Mouse (Mus musculus) kidney, adult 2 months (tissue): ENCODE results near the gene Fam171a2. TPM values are rescaled to one million over a fixed set of nuclear protein-coding genes. Genes with fewer than 3 reads are reported as not detected.

Source experiments
- DNase-seq: peaks from one replicate; pipeline ENCODE4 v3.0.0; 2021
- H3K27ac ChIP-seq: fragments of 200-500 bp; 2 replicates; pipeline ENCODE4 v1.5.1; 2012; ENCODE audit warnings: low read depth, low read length, control low read depth, inconsistent platforms; ENCODE audit not compliant: insufficient read depth
- H3K27me3 ChIP-seq: fragments of 200-500 bp; replicated peaks from 2 replicates; pipeline ENCODE4 v1.6.1; 2012; ENCODE audit warnings: mild to moderate bottlenecking, moderate library complexity, low read length, inconsistent platforms; ENCODE audit not compliant: control insufficient read depth, insufficient read depth
- H3K36me3 ChIP-seq: fragments of 200-500 bp; 2 replicates; pipeline ENCODE4 v1.6.1; 2012; ENCODE audit warnings: mild to moderate bottlenecking, moderate library complexity, low read length, inconsistent platforms; ENCODE audit not compliant: control insufficient read depth, insufficient read depth
- H3K4me1 ChIP-seq: fragments of 200-500 bp; 2 replicates; pipeline ENCODE4 v1.6.1; 2011; ENCODE audit warnings: low read length; ENCODE audit not compliant: control insufficient read depth, insufficient read depth
- H3K4me3 ChIP-seq: fragments of 200-500 bp; 2 replicates; pipeline ENCODE4 v1.5.1; 2011; ENCODE audit warnings: mild to moderate bottlenecking, low read depth, low read length, control low read depth; ENCODE audit not compliant: insufficient read depth
- CTCF ChIP-seq: fragments of 200-500 bp; conservative IDR thresholded peaks from 2 replicates; pipeline ENCODE4 v1.5.1; 2011; ENCODE audit warnings: low read depth, mild to moderate bottlenecking, control low read depth, low read length, moderate library complexity, mixed read lengths; ENCODE audit not compliant: insufficient read depth, insufficient read length
- POLR2A ChIP-seq: fragments of 200-500 bp; IDR thresholded peaks from one replicate; pipeline ENCODE4 v1.6.1; 2011; ENCODE audit warnings: low read depth, low read length, control low read depth
- WGBS: fragments of 180-500 bp; shearing (Covaris S2); methylation state at CpG from one replicate; pipeline ENCODE4 v1.1.7; 2018; 5-methylcytosine and 5-hydroxymethylcytosine counted together
- polyA plus RNA-seq: library from polyadenylated mRNA; depleted of rRNA; stranded (reverse); fragments of >200 nt; gene quantifications from 2 replicates; pipeline ENCODE4 v1.2.3, GENCODE M21; 2012

Gene Fam171a2
- polyA plus RNA-seq, 1 experiment = 18.9 TPM

DNA sequence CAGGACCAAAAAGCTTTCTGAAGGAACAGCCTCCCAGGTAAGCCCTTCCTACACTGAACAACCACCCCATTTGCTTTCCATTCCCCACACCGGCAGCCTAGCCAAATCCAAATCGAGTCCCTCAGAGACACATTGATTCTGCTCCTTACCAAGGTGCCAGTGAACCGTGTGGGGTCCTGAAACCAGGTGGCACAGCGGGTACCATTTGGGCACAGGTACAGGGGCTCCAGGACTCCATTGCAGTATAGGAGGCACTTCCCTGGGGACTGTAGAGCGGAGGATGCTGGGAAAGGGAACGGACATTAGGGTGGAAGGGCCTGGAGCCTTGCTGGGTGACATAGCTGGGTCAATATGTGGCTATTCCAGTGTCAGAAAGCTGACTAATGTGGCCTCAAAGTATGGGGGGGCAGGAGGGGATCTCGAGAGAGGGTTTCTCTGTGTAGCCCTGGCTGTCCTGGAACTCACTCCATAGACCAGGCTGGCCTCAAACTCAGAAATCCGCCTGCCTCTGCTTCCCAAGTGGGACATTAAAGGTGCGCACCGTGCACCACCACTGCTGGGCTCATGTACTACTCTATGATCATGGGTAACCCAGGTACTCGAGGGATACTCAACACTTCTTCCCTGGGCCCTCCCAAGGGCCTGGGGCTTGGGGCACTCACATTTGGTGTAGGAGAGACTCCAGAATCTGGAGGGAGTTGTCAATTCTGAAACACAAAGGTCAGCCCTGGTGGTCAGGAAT, 41.8 kb downstream of the Fam171a2 start:
- H3K4me1 ChIP-seq = peaks cover 18% of the 10 kb centered on the region
- TF ChIP-seq CTCF (no peak), POLR2A (no peak)
- peaks cover 6% of the 10 kb centered on the region for H3K36me3 ChIP-seq
- WGBS = 76% methylated on average over 11 of the region's 11 CpGs
- DNase-seq = no peak
- H3K27me3 ChIP-seq = no peaks in the 10 kb centered on the region
- H3K4me3 ChIP-seq = peak overlapping the region; percentile 81
- H3K27ac ChIP-seq = peak overlapping the region; percentile 96

GRCm38 (mm10) chr11:102404161-102405010, 43.1 kb downstream of the Fam171a2 start:
- Histone ChIP-seq H3K27me3 (no peaks in the 10 kb centered on the region), H3K36me3 (peaks cover 6% of the 10 kb centered on the region), H3K4me1 (peaks cover 18% of the 10 kb centered on the region), H3K27ac (peak overlapping the region; percentile 32), H3K4me3 (peak overlapping the region; percentile 16)
- TF ChIP-seq POLR2A = peak; percentile 20
- TF ChIP-seq CTCF = no peak
- WGBS = 41% methylated on average over 18 of the region's 18 CpGs
- DNase-seq = peak; percentile 70

- Histone ChIP-seq H3K27me3 (no peaks in the 10 kb centered on the region), H3K4me3 (no peak overlapping the region), H3K27ac (peak overlapping the region; percentile 32), H3K4me1 (peaks cover 18% of the 10 kb centered on the region), H3K36me3 (peaks cover 6% of the 10 kb centered on the region)
- DNase-seq = no peak
- TF ChIP-seq CTCF = no peak
- TF ChIP-seq POLR2A = no peak
- 82% methylated on average over 11 of the region's 11 CpGs for WGBS
Observed at GRCm38 (mm10) chr11:102403657-102404056, 43.8 kb downstream of the Fam171a2 start.

DNA sequence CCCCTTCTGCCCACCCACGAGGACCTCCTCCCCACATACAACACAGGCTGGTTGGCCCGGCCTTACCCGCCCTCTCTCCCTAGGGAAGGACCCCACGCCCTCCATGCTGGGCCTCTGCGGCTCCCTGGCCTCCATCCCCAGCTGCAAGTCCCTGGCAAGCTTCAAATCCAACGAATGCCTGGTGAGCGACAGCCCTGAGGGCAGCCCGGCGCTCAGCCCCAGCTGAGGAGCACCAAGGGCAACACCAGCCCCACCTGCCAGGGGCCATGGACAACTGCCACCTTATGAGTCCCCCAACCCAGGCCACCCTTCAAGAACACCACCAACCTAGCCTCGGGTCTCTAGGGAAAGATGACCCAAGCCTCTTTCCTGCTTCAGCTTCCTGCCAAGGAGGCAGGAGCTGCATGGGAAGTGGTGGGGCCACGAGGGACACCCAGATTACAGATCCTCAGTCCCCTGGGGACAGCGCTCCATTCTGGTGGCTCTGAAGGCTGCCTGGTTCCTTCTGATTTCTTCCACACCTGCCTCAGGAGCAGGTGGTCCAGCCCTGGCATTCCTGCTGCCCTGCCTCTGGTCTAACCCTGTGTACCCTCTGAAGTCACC, 45.5 kb downstream of the Fam171a2 start:
- peaks cover 6% of the 10 kb centered on the region for H3K36me3 ChIP-seq
- H3K4me1 ChIP-seq = peaks cover 18% of the 10 kb centered on the region
- 65% methylated on average over 12 of the region's 12 CpGs for WGBS
- no peaks in the 10 kb centered on the region for H3K27me3 ChIP-seq
- TF ChIP-seq CTCF (no peak), POLR2A (no peak)
- DNase-seq = no peak
- no peak overlapping the region for H3K4me3 ChIP-seq
- H3K27ac ChIP-seq = no peak overlapping the region

DNA sequence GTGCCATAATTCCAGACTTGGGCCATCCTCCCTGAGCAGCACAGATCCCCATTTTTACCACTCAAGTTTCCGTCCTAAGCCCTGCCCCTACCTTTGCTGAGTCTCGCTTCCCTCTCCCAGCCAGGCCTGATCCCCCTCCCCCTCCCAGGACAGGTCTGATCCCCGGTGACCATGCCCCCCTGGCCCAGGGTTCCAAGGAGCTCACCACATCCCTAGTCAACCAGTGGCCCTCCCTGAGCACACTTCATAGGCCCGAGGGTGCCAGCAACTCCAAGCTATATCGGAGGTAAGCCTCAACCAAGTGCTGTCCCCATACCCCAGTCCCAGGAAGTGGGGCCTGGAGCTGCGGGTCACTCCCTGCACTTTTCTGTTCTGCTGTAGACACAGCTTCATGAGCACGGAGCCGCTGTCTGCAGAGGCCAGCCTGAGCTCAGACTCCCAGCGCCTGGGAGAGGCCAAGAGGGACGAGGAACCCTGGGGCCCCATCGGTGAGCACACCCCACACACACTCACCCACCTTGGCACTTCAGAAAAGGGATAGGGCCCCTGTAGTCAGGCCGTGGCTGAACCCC, 46.9 kb downstream of the Fam171a2 start:
- Histone ChIP-seq H3K27me3 (no peaks in the 10 kb centered on the region), H3K4me3 (no peak overlapping the region), H3K36me3 (peaks cover 6% of the 10 kb centered on the region), H3K27ac (no peak overlapping the region), H3K4me1 (peaks cover 17% of the 10 kb centered on the region)
- no peak for DNase-seq
- TF ChIP-seq POLR2A = no peak
- TF ChIP-seq CTCF = no peak
- 35% methylated on average over 12 of the region's 12 CpGs for WGBS

GRCm38 (mm10) chr11:102399610-102400072, 47.8 kb downstream of the Fam171a2 start:
- TF ChIP-seq CTCF = no peak
- no peak for TF ChIP-seq POLR2A
- Histone ChIP-seq H3K36me3 (peaks cover 6% of the 10 kb centered on the region), H3K27ac (no peak overlapping the region), H3K27me3 (no peaks in the 10 kb centered on the region), H3K4me1 (peaks cover 9% of the 10 kb centered on the region; the same call in 1 of the 2 replicates), H3K4me3 (peak overlapping the region; percentile 14; the same call in 1 of the 2 replicates)
- 7% methylated on average over 34 of the region's 34 CpGs for WGBS
- DNase-seq = no peak
